In genomic region chr17:15376494-15377181, GRCm38 (mm10) we compare ENCODE assay signal across 8 mouse cellular contexts. TPM values are rescaled to one million over a fixed set of nuclear protein-coding genes. Genes with fewer than 3 reads are reported as not detected.
DNase-seq lines count a peak whose midpoint lies in the region; ATAC-seq and TF ChIP-seq lines count a peak whose summit lies in the region.

Gene Dll1, minus strand, starts transcription at chr17:15376872.

- no peaks in the 10 kb centered on the region for H3K36me3 ChIP-seq in ES-Bruce4 (ENCODE audit: control insufficient read depth, insufficient read depth, low read length, poor library complexity, severe bottlenecking)
- H3K36me3 ChIP-seq in heart, embryonic 11.5 days (ENCODE audit: control insufficient read depth, insufficient read depth, low read length), result no peaks in the 10 kb centered on the region
- no peaks in the 10 kb centered on the region for H3K36me3 ChIP-seq in limb, embryonic 11.5 days (ENCODE audit: control insufficient read depth, insufficient read depth, low read length)

- TF ChIP-seq EP300 in ES-Bruce4 (IDR thresholded peaks at IDR 0.05; ENCODE audit: insufficient read depth, low read depth, low read length), result peak; percentile 81

- under 1% methylated on average over 36 of the region's 36 CpGs for WGBS in heart, embryonic 11.5 days (ENCODE audit: insufficient replicate concordance)
- WGBS in limb, embryonic 11.5 days, result under 1% methylated on average over 36 of the region's 36 CpGs
- 2% methylated on average over 36 of the region's 36 CpGs for WGBS in olfactory bulb, adult 2 months

- peak within 1 kb of the TSS; percentile 73 for H3K4me3 ChIP-seq in ES-Bruce4 (ENCODE audit: low read depth, low read length)
- peak within 1 kb of the TSS; percentile 62 for H3K4me3 ChIP-seq in heart, embryonic 11.5 days (ENCODE audit: low read depth, low read length)
- H3K4me3 ChIP-seq in limb, embryonic 11.5 days (ENCODE audit: low read depth, low read length), result peak within 1 kb of the TSS; percentile 43
- H3K4me3 ChIP-seq in olfactory bulb, adult 2 months (ENCODE audit: insufficient read depth, low read depth, low read length), result peak within 1 kb of the TSS; percentile 73

- 0 out of 2 replicates have a peak, but pooled peaks have one; percentile 4 for ATAC-seq in heart, embryonic 11.5 days (replicated peaks; ENCODE audit: insufficient number of reproducible peaks, low FRiP score, low TSS enrichment)
- no peak for ATAC-seq in limb, embryonic 11.5 days (ENCODE audit: insufficient number of reproducible peaks, low FRiP score, low TSS enrichment, low read depth)

- peak; percentile 24 for TF ChIP-seq CTCF in ES-Bruce4 (IDR thresholded peaks at IDR 0.05; ENCODE audit: low read depth, low read length)
- TF ChIP-seq CTCF in olfactory bulb, adult 2 months (IDR thresholded peaks at IDR 0.05; ENCODE audit: insufficient read depth, low read depth, low read length), result no peak

- H3K9me3 ChIP-seq in ES-Bruce4 (replicated peaks; ENCODE audit: control insufficient read depth, insufficient read depth, low read length, poor library complexity, severe bottlenecking), result no peaks in the 10 kb centered on the region
- no peaks in the 10 kb centered on the region for H3K9me3 ChIP-seq in heart, embryonic 11.5 days (replicated peaks; ENCODE audit: control insufficient read depth, low read length)
- H3K9me3 ChIP-seq in limb, embryonic 11.5 days (ENCODE audit: control insufficient read depth, low read length), result no peaks in the 10 kb centered on the region; the same call in 1 of the 2 replicates

- DNase-seq in layer of hippocampus, adult 18-20 months (ENCODE audit: low spot score in 2 of 2), result peak in 1 of 2 experiments; percentile 48
- no peak for DNase-seq in layer of hippocampus, adult 11-12 months (ENCODE audit: low spot score)
- DNase-seq in brain, adult 2 months (ENCODE audit: low read depth, low spot score), result peak; percentile 82
- peak; percentile 58 for DNase-seq in limb, embryonic 11.5 days (ENCODE audit: low spot score)
- DNase-seq in thymus, postnatal 4 days, result no peak

- H3K27me3 ChIP-seq in ES-Bruce4 (ENCODE audit: control insufficient read depth, insufficient read depth, low read length, poor library complexity, severe bottlenecking), result peaks cover 23% of the 10 kb centered on the region
- H3K27me3 ChIP-seq in heart, embryonic 11.5 days (ENCODE audit: control insufficient read depth, insufficient read depth, low read length), result peaks cover 87% of the 10 kb centered on the region
- H3K27me3 ChIP-seq in limb, embryonic 11.5 days (ENCODE audit: control insufficient read depth, insufficient read depth, low read length), result peaks cover 88% of the 10 kb centered on the region

- H3K27ac ChIP-seq in ES-Bruce4 (ENCODE audit: insufficient read depth, low read length), result no peak within 1 kb of the TSS
- H3K27ac ChIP-seq in heart, embryonic 11.5 days (ENCODE audit: low read depth, low read length), result peak within 1 kb of the TSS; percentile 64; the same call in 1 of the 2 replicates
- H3K27ac ChIP-seq in limb, embryonic 11.5 days (replicated peaks; ENCODE audit: low read depth, low read length), result no peak within 1 kb of the TSS
- peak within 1 kb of the TSS; percentile 63 for H3K27ac ChIP-seq in olfactory bulb, adult 2 months (ENCODE audit: insufficient read depth, low read depth, low read length)

- peaks cover 4% of the 10 kb centered on the region for H3K4me1 ChIP-seq in ES-Bruce4 (ENCODE audit: control insufficient read depth, insufficient read depth, low read length)
- peaks cover 26% of the 10 kb centered on the region for H3K4me1 ChIP-seq in heart, embryonic 11.5 days (ENCODE audit: control insufficient read depth, insufficient read depth, low read length)
- H3K4me1 ChIP-seq in limb, embryonic 11.5 days (ENCODE audit: control insufficient read depth, insufficient read depth, low read length), result peaks cover 16% of the 10 kb centered on the region
- peaks cover 36% of the 10 kb centered on the region for H3K4me1 ChIP-seq in olfactory bulb, adult 2 months (ENCODE audit: control insufficient read depth, insufficient read depth, low read length)

- peak within 1 kb of the TSS; percentile 65 for H3K9ac ChIP-seq in ES-Bruce4 (ENCODE audit: low read depth, poor library complexity, severe bottlenecking)
- peak within 1 kb of the TSS; percentile 69 for H3K9ac ChIP-seq in heart, embryonic 11.5 days (ENCODE audit: low read depth, low read length)
- H3K9ac ChIP-seq in limb, embryonic 11.5 days (ENCODE audit: low read length), result peak within 1 kb of the TSS; percentile 56

- TF ChIP-seq POLR2A in ES-Bruce4 (IDR thresholded peaks at IDR 0.05; ENCODE audit: insufficient read depth, low read length), result no peak
- TF ChIP-seq POLR2A in olfactory bulb, adult 2 months (IDR thresholded peaks at IDR 0.05; ENCODE audit: insufficient read depth, low read depth, low read length), result 0 out of 2 replicates have a peak, but pooled peaks have one; percentile 13

- peak within 1 kb of the TSS; percentile 98 for H3K4me2 ChIP-seq in heart, embryonic 11.5 days
- H3K4me2 ChIP-seq in limb, embryonic 11.5 days (ENCODE audit: low read depth, severe bottlenecking), result peak within 1 kb of the TSS; percentile 81

RNA-seq across cellular contexts. Expression of gene Dll1, which starts in this region (rescaled TPM):
- 10 to 100 TPM; 12.7 to 13.0 TPM for total RNA-seq in layer of hippocampus, adult 18-20 months (2021)
- 1.4 and 2.0 TPM in 2 replicates for polyA plus RNA-seq in ES-Bruce4 (2011; ENCODE audit: insufficient read depth, insufficient read length, low read depth, missing spikeins)
- 5.4 and 6.3 TPM in 2 replicates for polyA plus RNA-seq in heart, embryonic 11.5 days (2014; fragmentation: Nextera tagmentation; extraction: Ambion mirVana)
- polyA plus RNA-seq in limb, embryonic 11.5 days (2014; fragmentation: Nextera tagmentation; extraction: Ambion mirVana), result 2.9 and 3.3 TPM in 2 replicates
- not detected in 2 replicates for polyA plus RNA-seq in olfactory bulb, adult 2 months (2012; ENCODE audit: insufficient read depth, insufficient read length, low replicate concordance, missing spikeins)

Comparison
In these comparisons a context has a peak if more than half of its experiments do, and no peak if none do; other contexts are left out.
1. DNase-seq: peak in brain, adult 2 months (single experiment) and limb, embryonic 11.5 days (single experiment); none in layer of hippocampus, adult 11-12 months (single experiment) and thymus, postnatal 4 days (single experiment).
2. H3K27ac ChIP-seq: peak in heart, embryonic 11.5 days (single experiment) and olfactory bulb, adult 2 months (single experiment); none in ES-Bruce4 (single experiment) and limb, embryonic 11.5 days (single experiment).
3. Peak in every context shown above with its lines, with median percentiles within 50 percentile points of each other: H3K4me3 ChIP-seq and H3K9ac ChIP-seq.